Mouse (Mus musculus) brown adipose tissue, adult 24 weeks (tissue): Measurements from ENCODE around the gene Hif3a. TPM values are rescaled to one million over a fixed set of nuclear protein-coding genes. Genes with fewer than 3 reads are reported as not detected.

Experiments
- H3K27ac ChIP-seq: fragments of 200-500 bp; replicated peaks from 2 replicates; pipeline ENCODE4 v1.5.1; 2012; ENCODE audit warnings: low read depth, mild to moderate bottlenecking, low read length
- H3K4me1 ChIP-seq: fragments of 200-500 bp; 2 replicates; pipeline ENCODE4 v1.6.1; 2012; ENCODE audit warnings: low read length, mixed read lengths; ENCODE audit not compliant: control insufficient read depth, insufficient read depth, insufficient read length
- H3K4me3 ChIP-seq: fragments of 200-500 bp; 2 replicates; pipeline ENCODE4 v1.5.1; 2012; ENCODE audit warnings: low read depth, mild to moderate bottlenecking, low read length, moderate library complexity; ENCODE audit not compliant: insufficient read depth
- polyA plus RNA-seq: library from polyadenylated mRNA; stranded (reverse); fragments of >200 nt; gene quantifications from 2 replicates; pipeline ENCODE4 v1.2.4, GENCODE M21; 2012; ENCODE audit not compliant: missing spikeins, insufficient read depth, insufficient read length

The Hif3a gene
- polyA plus RNA-seq, 1 experiment: not detected

- Histone ChIP-seq H3K4me3 (no peak overlapping the region), H3K27ac (no peak overlapping the region), H3K4me1 (no peaks in the 10 kb centered on the region)
Observed at GRCm38 (mm10) chr7:17047041-17047682, 15.1 kb downstream of the Hif3a start.

DNA sequence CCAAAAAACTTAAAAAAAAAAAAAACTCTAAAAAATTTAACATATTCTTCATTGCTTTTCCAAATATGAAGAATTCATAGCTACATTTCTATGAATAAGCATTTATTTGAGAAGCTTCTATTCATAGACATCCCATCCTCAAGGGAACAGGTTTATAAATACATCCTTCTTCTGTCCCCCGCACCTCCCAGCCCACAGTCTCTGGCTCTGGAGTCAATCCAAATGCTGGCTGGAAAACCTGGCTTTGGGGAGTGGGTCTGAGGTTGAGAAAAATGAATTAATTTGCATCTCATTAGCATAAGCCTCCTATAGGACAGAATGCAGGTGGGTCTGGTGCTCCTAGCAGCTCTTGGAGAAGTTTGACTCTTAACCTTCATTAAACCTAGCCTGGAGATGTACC, 16.5 kb downstream of the Hif3a start:
- Histone ChIP-seq H3K4me1 (no peaks in the 10 kb centered on the region), H3K27ac (no peak overlapping the region), H3K4me3 (no peak overlapping the region)

DNA sequence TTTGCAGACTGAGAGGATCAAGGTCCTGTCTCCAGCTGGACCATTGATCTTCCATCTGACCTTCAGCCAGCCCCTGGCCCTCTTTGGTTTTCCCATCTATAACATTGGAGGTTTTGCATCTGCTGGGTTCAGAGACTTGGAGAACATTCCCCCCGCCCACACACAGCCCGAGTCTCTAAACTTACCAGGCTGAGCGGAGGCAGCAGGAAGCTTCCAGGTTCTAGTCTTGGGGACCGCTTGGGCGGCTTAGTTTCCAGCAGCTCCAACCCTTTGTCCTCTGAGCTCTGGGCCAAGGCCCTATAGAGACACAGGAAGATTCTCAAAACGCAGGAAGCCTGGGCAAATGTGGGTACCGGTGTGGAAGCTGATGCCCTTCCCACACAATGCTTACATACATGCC, 22.9 kb downstream of the Hif3a start:
- Histone ChIP-seq H3K4me3 (no peak overlapping the region), H3K4me1 (no peaks in the 10 kb centered on the region), H3K27ac (no peak overlapping the region)

GRCm38 (mm10) chr7:17038018-17038695, 24.1 kb downstream of the Hif3a start:
- Histone ChIP-seq H3K27ac (no peak overlapping the region), H3K4me1 (no peaks in the 10 kb centered on the region), H3K4me3 (no peak overlapping the region)

DNA sequence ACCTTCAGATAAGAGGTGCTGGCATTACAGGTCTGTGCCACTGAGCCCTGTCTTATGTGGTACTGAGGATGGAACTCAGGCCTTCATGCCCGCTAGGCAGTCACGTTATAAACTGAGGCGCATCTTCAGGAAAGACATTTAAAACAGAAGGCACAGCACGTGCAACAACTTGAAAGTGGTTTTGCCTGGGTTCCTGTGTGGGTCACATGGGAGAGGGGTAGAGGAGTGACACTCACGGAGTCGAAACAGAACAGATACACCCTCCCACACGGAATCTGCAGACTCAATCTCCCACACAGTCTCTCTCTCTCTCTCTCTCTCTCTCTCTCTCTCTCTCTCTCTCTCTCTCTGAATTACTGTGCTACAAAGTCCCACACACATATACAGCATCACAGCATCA, 32.0 kb downstream of the Hif3a start:
- no peak overlapping the region for H3K4me3 ChIP-seq
- no peak overlapping the region for H3K27ac ChIP-seq

DNA sequence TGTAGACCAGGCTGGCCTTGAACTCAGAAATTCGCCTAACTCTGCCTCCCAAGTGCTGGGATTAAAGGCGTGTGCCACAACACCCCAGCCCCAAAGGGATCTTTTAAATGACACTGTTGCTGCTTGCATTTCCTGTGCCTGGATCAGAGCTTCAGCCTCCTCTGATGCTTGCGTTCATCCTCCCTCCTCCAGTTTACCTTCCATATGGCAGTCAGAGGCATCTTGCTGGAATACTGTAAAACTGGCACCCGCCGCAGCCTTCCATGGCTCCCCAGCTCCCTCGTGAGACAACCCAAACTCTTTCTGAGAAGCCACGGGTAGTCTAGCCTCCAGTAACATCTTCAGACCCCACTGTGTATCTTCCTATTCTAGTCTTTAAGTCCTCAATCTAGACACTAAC, 33.3 kb downstream of the Hif3a start:
- Histone ChIP-seq H3K4me3 (no peak overlapping the region), H3K27ac (no peak overlapping the region), H3K4me1 (peaks cover 26% of the 10 kb centered on the region)

More for the DNA sequence above, 32.0 kb downstream of the Hif3a start:
- peaks cover 14% of the 10 kb centered on the region for H3K4me1 ChIP-seq

DNA sequence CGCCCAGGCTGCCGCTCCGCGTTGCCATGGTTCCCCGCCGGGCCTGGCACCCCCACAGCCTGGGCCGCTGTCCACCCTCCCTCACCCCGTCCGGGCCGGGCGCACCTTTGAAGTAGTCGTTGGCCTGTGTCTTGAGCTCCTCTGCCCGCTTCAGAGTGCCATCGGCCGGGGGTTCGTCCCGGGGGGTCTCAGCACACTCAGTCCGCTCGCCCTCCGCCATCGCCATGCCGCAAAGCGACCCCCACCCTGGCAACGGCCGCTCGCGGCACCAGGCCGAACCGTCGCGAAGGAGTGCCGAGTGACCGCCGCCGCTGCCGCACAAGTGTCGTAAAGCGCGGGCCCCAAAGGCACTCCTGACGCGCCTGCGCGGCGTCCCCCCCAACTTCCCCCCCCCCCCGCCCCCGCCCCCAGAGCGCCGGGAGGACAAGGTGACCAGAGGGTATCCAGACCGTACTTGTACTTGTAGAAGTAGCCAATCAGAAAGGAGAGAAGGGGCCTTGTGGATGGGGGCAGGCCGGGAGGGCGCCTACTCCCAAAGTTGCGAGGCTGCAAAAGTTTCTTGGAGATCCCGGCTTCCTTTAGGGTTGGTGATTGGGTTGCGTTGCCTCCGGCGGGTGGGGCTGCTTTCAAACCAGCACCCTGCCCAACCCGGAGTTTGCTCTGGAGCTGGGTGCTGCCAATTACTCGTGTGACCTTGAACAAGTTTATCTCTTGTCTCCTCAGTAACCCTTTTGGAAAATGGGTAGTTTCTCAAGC, 34.5 kb downstream of the Hif3a start, which contains the start of gene Ppp5c:
Gene Ppp5c (minus strand): TSS at position 337 of the 756 bp plus-strand sequence.
- peak within 1 kb of the TSS; percentile 95 for H3K27ac ChIP-seq
- peaks cover 35% of the 10 kb centered on the region for H3K4me1 ChIP-seq
- peak within 1 kb of the TSS; percentile 95 for H3K4me3 ChIP-seq

DNA sequence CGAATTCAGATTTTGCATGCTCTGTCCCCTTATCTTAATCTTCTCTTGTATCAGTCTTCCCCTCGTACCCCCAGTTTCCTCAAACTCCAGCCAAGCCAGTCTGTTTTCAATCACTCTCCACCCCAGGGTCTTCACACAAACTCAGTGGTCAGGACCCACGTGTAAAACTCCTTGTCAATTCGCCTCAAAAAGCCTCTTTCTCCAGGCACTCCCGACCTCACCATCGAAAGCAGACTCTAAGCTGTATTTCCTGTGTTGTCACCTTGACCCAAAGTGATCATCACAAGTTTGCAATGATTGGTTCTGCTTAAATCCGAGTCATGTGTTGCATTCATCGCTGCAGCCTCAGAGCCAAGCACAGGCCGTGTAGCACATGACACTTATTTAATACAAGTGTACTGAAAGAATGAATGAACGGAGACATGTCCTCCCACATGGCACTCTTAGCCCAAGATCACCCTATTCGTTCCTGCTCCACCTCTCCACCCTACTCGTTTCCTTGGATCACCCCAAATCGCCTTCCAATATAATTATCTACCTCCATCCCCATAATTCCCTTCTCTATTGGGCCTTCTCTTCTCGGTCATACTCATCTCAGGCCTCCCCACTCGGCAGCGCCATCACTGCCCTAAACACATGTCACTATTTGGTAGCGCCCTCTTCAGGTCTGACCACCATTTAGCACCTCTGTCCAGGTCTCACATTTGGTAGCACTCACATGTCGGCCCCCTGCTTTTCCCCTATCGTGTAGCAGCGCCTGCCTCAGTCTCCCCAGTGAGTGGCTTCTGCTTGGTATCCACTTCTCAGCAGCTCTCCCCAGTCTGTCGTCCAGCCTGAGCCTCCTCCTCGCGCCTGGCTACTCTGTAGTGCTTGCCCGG, 35.3 kb downstream of the Hif3a start:
- Histone ChIP-seq H3K4me3 (peak overlapping the region; percentile 95), H3K4me1 (peaks cover 35% of the 10 kb centered on the region), H3K27ac (peak overlapping the region; percentile 95)

- peak overlapping the region; percentile 95 for H3K4me3 ChIP-seq
Observed at GRCm38 (mm10) chr7:17025896-17026622, 36.2 kb downstream of the Hif3a start.

GRCm38 (mm10) chr7:17025505-17025894, 36.7 kb downstream of the Hif3a start:
- H3K27ac ChIP-seq: peak overlapping the region; percentile 57
- peaks cover 35% of the 10 kb centered on the region for H3K4me1 ChIP-seq
- H3K4me3 ChIP-seq: 0 out of 2 replicates have a peak overlapping the region, but pooled peaks have one; percentile 7

More at GRCm38 (mm10) chr7:17025896-17026622, 36.2 kb downstream of the Hif3a start:
- Histone ChIP-seq H3K4me1 (peaks cover 35% of the 10 kb centered on the region), H3K27ac (peak overlapping the region; percentile 57)

- peaks cover 35% of the 10 kb centered on the region for H3K4me1 ChIP-seq
- peak overlapping the region; percentile 57 for H3K27ac ChIP-seq
- no peak overlapping the region for H3K4me3 ChIP-seq
Observed at GRCm38 (mm10) chr7:17024814-17025504, 37.3 kb downstream of the Hif3a start.

DNA sequence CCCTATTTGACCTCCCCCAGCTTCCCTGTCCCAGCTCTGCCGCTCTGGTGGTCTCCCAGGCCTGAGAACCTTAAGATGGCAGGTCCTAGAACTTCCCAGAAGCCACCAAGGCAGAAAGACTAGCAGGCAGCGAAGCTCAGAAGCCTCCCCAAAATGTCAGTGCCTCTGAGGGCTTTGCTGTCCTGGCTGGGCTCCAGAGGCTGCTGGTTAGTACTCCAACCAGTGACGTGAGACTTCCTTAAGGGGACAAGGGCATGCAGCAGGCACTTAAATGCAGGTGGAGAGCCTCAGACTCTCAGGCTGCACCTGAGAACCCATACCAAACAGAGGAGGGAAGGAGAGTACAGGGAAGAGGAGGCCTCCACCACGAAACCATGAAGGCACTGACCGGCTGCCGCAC, 38.1 kb downstream of the Hif3a start:
- peak overlapping the region; percentile 57 for H3K27ac ChIP-seq
- H3K4me1 ChIP-seq: peaks cover 35% of the 10 kb centered on the region
- peak overlapping the region; percentile 4; the same call in 1 of the 2 replicates for H3K4me3 ChIP-seq

GRCm38 (mm10) chr7:17023701-17024100, 38.5 kb downstream of the Hif3a start:
- H3K4me1 ChIP-seq: peaks cover 35% of the 10 kb centered on the region
- H3K27ac ChIP-seq: peak overlapping the region; percentile 57
- peak overlapping the region; percentile 4 for H3K4me3 ChIP-seq
